Mouse (Mus musculus): ENCODE results near the gene Gsdme.

The Gsdme gene

DNA sequence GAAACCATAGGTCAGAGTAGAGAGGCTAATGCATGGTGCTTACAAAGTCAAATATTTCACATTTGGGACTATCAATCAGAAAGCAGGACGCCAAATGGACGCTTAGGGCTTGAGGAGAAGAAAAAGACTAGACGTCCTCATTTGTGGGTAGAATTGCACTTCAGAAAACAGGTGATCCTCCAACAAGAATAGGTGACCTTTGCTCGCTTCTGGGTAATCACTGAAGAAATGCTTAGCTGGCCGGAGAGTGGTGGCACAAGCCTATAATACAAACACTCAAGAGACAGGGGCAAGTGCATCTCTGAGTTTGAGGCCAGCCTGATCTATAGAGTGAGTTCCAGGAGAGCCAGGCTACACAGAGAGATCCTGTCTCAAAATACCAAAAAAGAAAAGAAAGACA, 69.8 kb downstream of the Gsdme start:
- peaks cover 4% of the 10 kb centered on the region for H3K4me1 ChIP-seq (replicated peaks; ENCODE audit: low read depth, low read length)
- TF ChIP-seq NANOG (IDR thresholded peaks at IDR 0.05; ENCODE audit: borderline replicate concordance, low read length) = no peak
- TF ChIP-seq POU5F1 (IDR thresholded peaks at IDR 0.05; ENCODE audit: borderline replicate concordance, low read length) = no peak
- TF ChIP-seq CTCF (conservative IDR thresholded peaks at IDR 0.05; ENCODE audit: low read length) = no peak
- peaks cover 45% of the 10 kb centered on the region for H3K36me3 ChIP-seq (ENCODE audit: insufficient read depth, low read length)
- no peak overlapping the region for H3K4me3 ChIP-seq (replicated peaks; ENCODE audit: low read length)
- H3K9me3 ChIP-seq (ENCODE audit: low read length) = peaks cover 7% of the 10 kb centered on the region
- H3K27me3 ChIP-seq (ENCODE audit: insufficient read depth, low read length) = no peaks in the 10 kb centered on the region

GRCm38 (mm10) chr6:50192822-50193221, 70.8 kb downstream of the Gsdme start:
- TF ChIP-seq CTCF (conservative IDR thresholded peaks at IDR 0.05; ENCODE audit: low read length) (no peak), POU5F1 (IDR thresholded peaks at IDR 0.05; ENCODE audit: borderline replicate concordance, low read length) (no peak), NANOG (IDR thresholded peaks at IDR 0.05; ENCODE audit: borderline replicate concordance, low read length) (no peak)
- H3K4me3 ChIP-seq (replicated peaks; ENCODE audit: low read length) = no peak overlapping the region
- no peaks in the 10 kb centered on the region for H3K27me3 ChIP-seq (ENCODE audit: insufficient read depth, low read length)
- peaks cover 4% of the 10 kb centered on the region for H3K4me1 ChIP-seq (replicated peaks; ENCODE audit: low read depth, low read length)
- peaks cover 7% of the 10 kb centered on the region for H3K9me3 ChIP-seq (ENCODE audit: low read length)
- H3K36me3 ChIP-seq (ENCODE audit: insufficient read depth, low read length) = peaks cover 48% of the 10 kb centered on the region

DNA sequence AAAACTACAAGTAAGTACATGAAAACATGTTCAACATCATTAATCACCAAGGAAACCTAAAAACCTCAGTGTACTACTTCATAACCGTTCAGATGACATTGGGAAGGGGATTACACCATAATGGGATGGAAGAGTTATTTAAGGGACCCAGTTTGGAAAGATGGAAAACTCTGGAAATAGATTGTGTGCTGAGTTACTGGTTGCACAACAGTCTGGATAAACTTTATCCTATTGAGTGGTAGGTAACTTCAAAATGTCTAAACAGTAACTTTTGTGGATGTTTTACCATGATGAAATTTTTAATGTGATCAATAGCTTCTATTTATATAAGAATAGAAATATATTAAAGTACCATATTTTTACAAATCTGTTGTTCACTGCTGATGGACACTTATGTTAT, 71.5 kb downstream of the Gsdme start:
- Histone ChIP-seq H3K9me3 (ENCODE audit: low read length) (peaks cover 7% of the 10 kb centered on the region), H3K27me3 (ENCODE audit: insufficient read depth, low read length) (no peaks in the 10 kb centered on the region), H3K4me3 (replicated peaks; ENCODE audit: low read length) (no peak overlapping the region), H3K4me1 (replicated peaks; ENCODE audit: low read depth, low read length) (no peaks in the 10 kb centered on the region; the same call in 1 of the 2 replicates), H3K36me3 (ENCODE audit: insufficient read depth, low read length) (peaks cover 53% of the 10 kb centered on the region)
- TF ChIP-seq CTCF (conservative IDR thresholded peaks at IDR 0.05; ENCODE audit: low read length) (no peak), NANOG (IDR thresholded peaks at IDR 0.05; ENCODE audit: borderline replicate concordance, low read length) (no peak), POU5F1 (IDR thresholded peaks at IDR 0.05; ENCODE audit: borderline replicate concordance, low read length) (no peak)

GRCm38 (mm10) chr6:50191605-50192004, 72.1 kb downstream of the Gsdme start:
- H3K4me3 ChIP-seq (replicated peaks; ENCODE audit: low read length) = no peak overlapping the region
- H3K36me3 ChIP-seq (ENCODE audit: insufficient read depth, low read length) = peaks cover 53% of the 10 kb centered on the region
- no peaks in the 10 kb centered on the region; the same call in 1 of the 2 replicates for H3K4me1 ChIP-seq (replicated peaks; ENCODE audit: low read depth, low read length)
- no peaks in the 10 kb centered on the region for H3K27me3 ChIP-seq (ENCODE audit: insufficient read depth, low read length)
- TF ChIP-seq NANOG (IDR thresholded peaks at IDR 0.05; ENCODE audit: borderline replicate concordance, low read length) = no peak
- no peak for TF ChIP-seq POU5F1 (IDR thresholded peaks at IDR 0.05; ENCODE audit: borderline replicate concordance, low read length)
- no peak for TF ChIP-seq CTCF (conservative IDR thresholded peaks at IDR 0.05; ENCODE audit: low read length)
- H3K9me3 ChIP-seq (ENCODE audit: low read length) = peaks cover 7% of the 10 kb centered on the region

GRCm38 (mm10) chr6:50189376-50189775, 74.3 kb downstream of the Gsdme start:
- Histone ChIP-seq H3K36me3 (ENCODE audit: insufficient read depth, low read length) (peaks cover 68% of the 10 kb centered on the region), H3K9me3 (ENCODE audit: low read length) (peaks cover 7% of the 10 kb centered on the region), H3K27me3 (ENCODE audit: insufficient read depth, low read length) (no peaks in the 10 kb centered on the region), H3K4me1 (replicated peaks; ENCODE audit: low read depth, low read length) (no peaks in the 10 kb centered on the region), H3K4me3 (replicated peaks; ENCODE audit: low read length) (no peak overlapping the region)
- no peak for TF ChIP-seq POU5F1 (IDR thresholded peaks at IDR 0.05; ENCODE audit: borderline replicate concordance, low read length)
- TF ChIP-seq CTCF (conservative IDR thresholded peaks at IDR 0.05; ENCODE audit: low read length) = no peak
- TF ChIP-seq NANOG (IDR thresholded peaks at IDR 0.05; ENCODE audit: borderline replicate concordance, low read length) = no peak

GRCm38 (mm10) chr6:50187955-50188354, 75.7 kb downstream of the Gsdme start:
- H3K4me1 ChIP-seq (replicated peaks; ENCODE audit: low read depth, low read length) = no peaks in the 10 kb centered on the region
- H3K27me3 ChIP-seq (ENCODE audit: insufficient read depth, low read length) = no peaks in the 10 kb centered on the region
- no peak for TF ChIP-seq CTCF (conservative IDR thresholded peaks at IDR 0.05; ENCODE audit: low read length)
- TF ChIP-seq POU5F1 (IDR thresholded peaks at IDR 0.05; ENCODE audit: borderline replicate concordance, low read length) = no peak
- no peak for TF ChIP-seq NANOG (IDR thresholded peaks at IDR 0.05; ENCODE audit: borderline replicate concordance, low read length)
- peaks cover 75% of the 10 kb centered on the region for H3K36me3 ChIP-seq (ENCODE audit: insufficient read depth, low read length)
- no peak overlapping the region for H3K4me3 ChIP-seq (replicated peaks; ENCODE audit: low read length)
- peaks cover 7% of the 10 kb centered on the region for H3K9me3 ChIP-seq (ENCODE audit: low read length)

- Histone ChIP-seq H3K9me3 (ENCODE audit: low read length) (no peaks in the 10 kb centered on the region), H3K36me3 (ENCODE audit: insufficient read depth, low read length) (peaks cover 48% of the 10 kb centered on the region), H3K4me1 (replicated peaks; ENCODE audit: low read depth, low read length) (peaks cover 13% of the 10 kb centered on the region), H3K27me3 (ENCODE audit: insufficient read depth, low read length) (no peaks in the 10 kb centered on the region), H3K4me3 (replicated peaks; ENCODE audit: low read length) (no peak overlapping the region)
- TF ChIP-seq NANOG (IDR thresholded peaks at IDR 0.05; ENCODE audit: borderline replicate concordance, low read length) = no peak
- TF ChIP-seq CTCF (conservative IDR thresholded peaks at IDR 0.05; ENCODE audit: low read length) = peak; percentile 28; the same call in 1 of the 2 replicates
- no peak for TF ChIP-seq POU5F1 (IDR thresholded peaks at IDR 0.05; ENCODE audit: borderline replicate concordance, low read length)
These were observed 83.5 kb downstream of the Gsdme start for GRCm38 (mm10) chr6:50180189-50180588.

GRCm38 (mm10) chr6:50175736-50176135, 87.9 kb downstream of the Gsdme start:
- no peaks in the 10 kb centered on the region for H3K27me3 ChIP-seq (ENCODE audit: insufficient read depth, low read length)
- H3K9me3 ChIP-seq (ENCODE audit: low read length) = peaks cover 21% of the 10 kb centered on the region
- H3K4me1 ChIP-seq (replicated peaks; ENCODE audit: low read depth, low read length) = peaks cover 13% of the 10 kb centered on the region
- H3K36me3 ChIP-seq (ENCODE audit: insufficient read depth, low read length) = peaks cover 37% of the 10 kb centered on the region
- no peak overlapping the region for H3K4me3 ChIP-seq (replicated peaks; ENCODE audit: low read length)
- TF ChIP-seq POU5F1 (IDR thresholded peaks at IDR 0.05; ENCODE audit: borderline replicate concordance, low read length) (no peak), CTCF (conservative IDR thresholded peaks at IDR 0.05; ENCODE audit: low read length) (no peak), NANOG (IDR thresholded peaks at IDR 0.05; ENCODE audit: borderline replicate concordance, low read length) (no peak)

GRCm38 (mm10) chr6:50169771-50170170, 93.9 kb downstream of the Gsdme start:
- TF ChIP-seq NANOG (IDR thresholded peaks at IDR 0.05; ENCODE audit: borderline replicate concordance, low read length) = no peak
- TF ChIP-seq CTCF (conservative IDR thresholded peaks at IDR 0.05; ENCODE audit: low read length) = no peak
- no peak for TF ChIP-seq POU5F1 (IDR thresholded peaks at IDR 0.05; ENCODE audit: borderline replicate concordance, low read length)
- Histone ChIP-seq H3K9me3 (ENCODE audit: low read length) (peaks cover 24% of the 10 kb centered on the region), H3K4me3 (replicated peaks; ENCODE audit: low read length) (no peak overlapping the region), H3K4me1 (replicated peaks; ENCODE audit: low read depth, low read length) (peaks cover 35% of the 10 kb centered on the region), H3K27me3 (ENCODE audit: insufficient read depth, low read length) (no peaks in the 10 kb centered on the region), H3K36me3 (ENCODE audit: insufficient read depth, low read length) (peaks cover 47% of the 10 kb centered on the region)

All from E14TG2a.4 (cell line).